Mouse (Mus musculus) lung, postnatal 4 days (tissue): ENCODE measurements around the gene Dand5.
"Not testable (repeated sequence)": the region's sequence is repeated elsewhere in the genome, so short reads cannot be mapped to it uniquely, and the experiment has no call there.

Experiments
- DNase-seq, 2 experiments: peaks; one replicate each; pipeline ENCODE4 v3.0.0; 2021

Gene Dand5

DNA sequence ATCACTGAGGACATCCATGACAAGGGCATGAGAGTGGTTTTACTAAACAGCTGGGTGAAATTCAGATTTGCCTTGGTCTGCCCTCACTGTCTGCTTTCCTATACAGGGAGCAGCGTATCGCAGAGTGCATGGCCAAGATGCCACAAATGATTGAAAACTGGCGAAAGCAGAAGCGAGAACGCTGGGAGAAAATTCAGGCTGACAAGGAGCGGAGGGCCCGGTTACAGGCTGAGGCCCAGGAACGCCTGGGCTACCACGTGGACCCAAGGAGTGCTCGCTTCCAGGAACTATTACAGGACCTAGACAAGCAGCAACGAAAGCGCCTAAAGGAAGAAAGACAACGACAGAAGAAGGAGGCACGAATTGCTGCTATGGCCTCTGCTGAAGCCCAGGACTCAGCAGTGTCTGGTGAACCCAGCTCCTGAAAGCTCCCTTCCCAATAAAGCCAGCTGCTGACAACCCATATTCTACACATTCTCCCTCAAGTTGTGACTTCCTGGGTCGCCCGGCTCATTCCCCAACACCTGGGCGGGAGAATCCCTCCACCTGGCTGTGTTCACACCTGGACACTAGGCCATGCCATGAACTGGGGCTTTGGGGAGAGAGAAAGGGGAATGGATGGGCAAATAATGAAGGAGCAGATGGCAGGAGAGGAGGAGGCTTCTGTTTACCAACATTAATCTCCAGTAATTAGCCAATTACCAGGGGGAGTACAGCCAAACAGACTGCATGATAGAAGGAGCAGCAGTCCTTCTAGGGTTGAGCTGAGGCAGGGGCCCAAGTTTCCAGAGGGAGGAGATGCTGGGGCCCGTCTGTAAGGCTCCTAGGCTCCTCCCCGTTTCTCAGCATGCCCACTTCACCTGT lies 11.6 kb upstream of the Dand5 start:
- no peak for DNase-seq

DNA sequence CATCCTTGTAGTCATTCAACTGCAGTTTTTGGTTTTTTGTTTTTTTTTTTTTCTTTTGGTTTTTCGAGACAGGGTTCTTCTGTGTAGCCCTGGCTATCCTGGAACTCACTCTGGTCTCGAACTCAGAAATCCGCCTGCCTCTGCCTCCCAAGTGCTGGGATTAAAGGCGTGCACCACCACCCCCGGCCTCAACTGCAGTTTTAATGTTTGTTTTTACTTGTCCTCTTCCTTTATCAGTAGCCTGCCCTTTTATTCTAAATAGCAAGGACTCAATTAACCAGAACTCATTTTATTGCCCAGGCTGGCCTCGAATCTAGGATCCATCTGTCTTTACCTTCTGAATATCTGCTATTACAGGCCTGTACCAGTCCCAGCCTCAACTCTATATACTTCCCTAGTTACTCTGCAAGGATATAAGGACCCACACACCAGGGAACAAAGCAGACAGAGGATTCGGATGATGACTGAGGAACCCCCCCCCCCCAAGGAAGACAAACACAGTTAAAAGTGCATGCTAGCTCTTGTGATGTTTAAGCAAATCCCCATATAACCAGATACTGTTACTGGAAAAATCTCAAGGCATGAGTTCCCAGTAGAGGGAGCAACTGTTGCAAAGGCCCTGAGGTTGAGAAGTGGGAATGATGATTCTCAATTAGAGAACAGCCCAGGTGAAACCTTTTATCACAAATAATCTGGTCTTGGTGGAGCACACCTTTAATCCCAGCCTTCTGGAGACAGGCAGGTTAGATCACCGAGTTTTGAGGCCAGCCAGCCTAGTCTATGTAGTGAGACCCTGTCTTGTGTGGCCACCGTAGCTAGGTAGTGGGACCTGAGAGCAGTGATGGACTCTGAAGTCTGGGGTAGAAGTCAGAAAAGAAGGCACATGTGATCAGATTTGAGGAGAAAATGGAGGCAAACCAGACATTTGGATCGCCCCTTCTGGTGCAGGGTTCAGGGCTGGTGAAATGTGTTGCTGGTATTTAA lies 10.4 kb upstream of the Dand5 start:
- DNase-seq: no peak

DNA sequence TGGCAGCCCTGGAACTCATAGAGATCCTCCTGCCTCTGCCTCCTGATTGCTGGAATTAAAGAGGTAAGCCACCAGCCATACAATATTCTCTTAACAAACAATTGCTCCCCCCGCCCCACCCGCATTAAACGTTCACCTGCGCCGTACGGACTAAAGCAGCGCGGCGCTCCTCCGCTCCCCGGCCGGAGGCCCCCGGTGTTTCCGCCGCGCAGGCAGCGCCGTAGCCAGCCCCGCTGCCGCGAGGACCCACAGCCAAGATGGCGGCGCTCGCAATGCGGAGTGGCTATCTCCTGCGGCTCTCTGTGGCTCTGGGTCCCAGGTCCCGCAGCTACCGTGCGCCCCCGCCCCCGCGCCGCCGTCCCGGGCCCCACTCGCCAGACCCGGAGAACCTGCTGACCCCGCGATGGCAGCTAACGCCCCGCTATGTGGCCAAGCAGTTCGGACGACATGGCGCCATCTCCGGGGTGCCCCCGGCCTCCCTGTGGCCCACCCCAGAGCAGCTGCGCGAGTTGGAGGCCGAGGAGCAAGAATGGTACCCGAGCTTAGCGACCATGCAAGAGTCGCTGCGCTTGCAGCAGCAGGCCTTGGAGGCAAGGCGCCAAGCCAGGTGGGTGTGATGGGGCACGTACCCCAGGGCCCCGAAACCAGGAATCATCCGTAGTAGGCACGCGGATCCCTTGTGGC lies 9.6 kb upstream of the Dand5 start:
- DNase-seq: peak; percentile 86

DNA sequence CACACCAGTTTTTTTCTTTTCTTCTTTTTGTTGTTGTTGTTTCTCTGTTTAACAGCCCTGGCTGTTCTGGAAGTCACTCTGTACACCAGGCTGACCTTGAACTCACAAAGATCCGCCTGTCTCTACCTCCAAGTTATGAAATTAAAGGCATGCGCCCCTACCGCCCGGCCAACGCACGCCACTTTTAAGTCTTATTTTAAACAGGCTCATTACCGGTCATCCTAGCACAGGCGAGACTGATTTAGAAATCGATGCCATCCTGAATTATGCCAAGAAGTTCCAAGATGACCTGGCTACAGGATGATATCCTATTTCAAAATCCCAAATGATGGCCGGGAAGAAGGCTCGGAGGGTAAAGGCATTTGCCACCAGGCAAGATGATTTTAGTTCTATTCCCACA lies 8.9 kb upstream of the Dand5 start, which contains the start of gene Gadd45gip1:
Gadd45gip1 (plus strand) TSS at position 33 of the 400 bp plus-strand sequence.
- peak in 1 of 2 experiments; percentile 42 for DNase-seq

DNA sequence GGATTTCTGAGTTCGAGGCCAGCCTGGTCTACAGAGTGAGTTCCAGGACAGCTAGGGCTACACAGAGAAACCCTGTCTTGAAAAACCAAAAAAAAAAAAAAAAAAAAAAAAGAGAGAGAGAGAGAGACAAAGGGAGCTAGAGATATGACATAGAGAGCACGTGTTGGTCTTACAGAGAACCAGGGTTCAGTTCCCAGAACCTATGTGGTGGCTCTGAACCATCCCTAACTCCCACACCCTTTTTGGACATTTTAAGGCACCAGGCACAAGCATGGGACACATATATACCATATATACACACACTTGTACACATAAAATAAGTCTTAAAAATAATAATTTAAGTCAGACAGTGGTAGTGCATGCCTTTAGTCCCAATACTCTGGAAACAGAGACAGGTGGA lies 3.9 kb upstream of the Dand5 start:
- not testable (repeated sequence) for DNase-seq

DNA sequence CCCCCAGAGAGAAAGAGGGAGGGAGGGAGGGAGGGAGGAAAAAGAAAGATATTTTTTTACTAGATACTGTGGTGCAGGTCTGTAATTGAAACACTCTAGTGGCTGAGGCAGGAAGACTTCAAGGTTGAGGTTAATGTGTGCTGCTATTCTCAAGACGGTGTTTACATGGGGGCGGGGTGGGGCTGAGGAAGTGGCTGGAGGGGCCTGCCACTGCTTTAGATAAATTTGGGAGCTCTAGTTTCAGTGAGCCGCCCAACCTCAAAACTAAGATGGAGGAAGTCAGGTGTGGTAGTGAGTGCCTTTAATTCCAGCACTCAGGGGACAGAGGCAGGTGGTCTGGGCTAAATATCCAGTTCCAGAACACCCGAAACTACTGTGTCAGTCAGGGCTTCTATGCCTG lies 3.0 kb upstream of the Dand5 start:
- DNase-seq: no peak

DNA sequence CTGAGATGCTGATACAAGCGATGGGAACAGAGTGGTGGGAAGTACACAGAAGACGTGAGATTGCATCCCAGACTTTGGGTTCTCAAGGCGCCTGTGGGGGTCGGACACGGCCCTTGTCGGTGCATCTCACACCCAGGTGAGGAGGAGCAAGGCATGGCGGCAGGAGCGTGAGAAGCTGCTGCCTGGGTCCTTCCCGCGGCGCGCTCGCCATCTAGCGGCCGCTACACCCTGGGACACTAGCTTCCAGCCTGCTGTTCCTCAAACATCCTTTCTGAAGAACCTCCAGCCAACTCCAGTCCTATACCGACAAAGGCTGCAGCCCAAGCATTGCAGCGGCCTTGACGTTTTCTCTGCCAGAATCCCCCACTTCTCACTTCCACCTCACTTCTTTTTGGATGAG lies 1.0 kb upstream of the Dand5 start:
- peak; percentile 70 to 73 for DNase-seq

DNA sequence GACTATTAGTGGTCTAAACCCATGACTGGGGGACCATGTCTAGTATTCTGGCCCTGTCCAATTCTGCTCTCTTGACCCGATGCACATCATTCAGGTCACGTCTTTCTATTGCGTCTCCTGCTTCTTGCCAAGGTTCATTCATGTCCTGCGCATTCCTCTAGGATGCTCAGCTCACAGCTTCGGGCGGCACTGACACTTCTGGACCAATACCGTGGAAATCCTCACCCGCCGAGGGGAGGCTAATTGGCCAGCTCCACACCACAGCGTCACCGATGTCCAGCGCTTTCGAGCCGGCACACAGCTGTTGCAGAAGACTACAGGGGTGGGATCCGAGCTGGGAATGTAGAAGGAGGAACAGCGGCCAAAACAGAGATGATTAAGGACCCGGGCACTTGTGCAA lies 6.5 kb downstream of the Dand5 start:
- DNase-seq: no peak

DNA sequence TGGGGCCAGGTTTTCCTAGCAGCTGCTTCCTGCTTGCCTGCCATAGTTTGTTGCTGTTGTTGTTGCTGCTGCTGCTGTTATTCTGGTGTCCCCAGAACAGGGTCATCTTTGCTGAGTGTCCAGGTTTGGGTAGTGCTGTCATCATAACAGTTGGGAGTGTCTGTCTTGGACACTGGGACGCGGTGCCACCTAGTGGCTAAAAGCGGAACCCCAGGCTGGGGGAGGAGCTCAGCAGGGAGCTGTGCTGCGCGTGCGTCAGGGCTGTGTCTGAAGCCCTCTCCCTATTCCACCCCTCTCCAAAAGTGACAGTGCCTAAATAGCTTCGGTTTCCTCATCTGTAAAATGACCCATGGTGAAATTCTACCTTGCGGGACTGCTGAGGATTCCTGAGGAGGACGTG lies 7.1 kb downstream of the Dand5 start:
- DNase-seq: peak; percentile 93 to 97

DNA sequence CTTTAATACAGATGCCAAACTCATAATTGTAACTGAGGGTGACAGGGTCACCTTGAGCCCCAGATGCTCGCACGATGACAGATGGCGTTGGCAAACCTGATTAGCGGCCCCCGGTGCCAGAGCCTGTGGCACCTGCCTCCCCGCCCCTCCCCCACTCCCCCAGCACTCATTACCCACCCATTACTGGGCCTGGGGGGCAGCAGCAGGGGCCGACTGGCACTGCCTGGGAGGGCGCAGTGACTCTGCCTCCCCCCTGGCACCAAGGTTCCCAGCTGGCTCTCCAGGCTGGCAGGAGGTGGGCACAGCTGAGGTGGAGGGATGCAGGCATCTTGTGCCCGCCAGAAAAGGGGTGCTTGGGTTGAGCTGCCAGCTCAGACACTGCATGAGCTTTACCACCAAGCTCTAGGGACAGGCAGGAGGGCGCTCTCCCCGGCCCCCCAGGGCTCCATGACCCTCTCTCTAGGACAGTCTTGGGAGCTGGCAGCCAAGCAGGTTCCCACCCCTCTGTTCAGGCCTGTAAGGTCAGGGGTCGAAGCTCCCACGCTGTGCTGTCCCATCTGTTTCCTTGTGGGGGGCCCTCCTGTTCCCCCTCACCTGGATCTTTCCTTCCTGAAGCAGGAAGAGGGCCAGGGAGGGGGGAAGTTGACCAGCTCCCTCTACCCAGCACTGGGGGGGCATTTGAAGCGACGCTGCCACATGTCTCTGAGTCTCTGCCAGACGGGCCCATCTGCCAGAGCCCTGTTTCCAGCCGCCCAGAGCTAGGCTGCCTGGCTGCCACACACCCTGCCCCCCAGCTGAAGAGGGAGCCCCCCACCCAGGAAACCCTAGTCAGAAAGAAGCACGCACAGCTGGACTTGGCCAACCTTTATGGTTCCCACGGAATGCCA lies 7.8 kb downstream of the Dand5 start:
- DNase-seq: no peak

DNA sequence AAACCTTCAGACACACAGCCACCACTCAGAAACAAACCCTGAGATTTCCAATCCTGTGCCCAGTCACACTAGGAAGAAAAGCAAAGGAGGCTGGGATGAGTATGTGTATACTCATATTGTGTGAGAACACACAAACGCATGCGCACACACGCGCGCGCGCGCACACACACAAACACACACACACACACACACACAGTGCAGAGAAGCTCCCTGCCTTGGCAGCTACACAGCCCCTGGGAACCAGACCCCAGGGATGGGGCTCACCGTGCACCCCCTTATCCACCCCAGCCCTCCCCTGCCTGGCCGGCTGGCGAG lies 8.4 kb downstream of the Dand5 start:
- no peak for DNase-seq

DNA sequence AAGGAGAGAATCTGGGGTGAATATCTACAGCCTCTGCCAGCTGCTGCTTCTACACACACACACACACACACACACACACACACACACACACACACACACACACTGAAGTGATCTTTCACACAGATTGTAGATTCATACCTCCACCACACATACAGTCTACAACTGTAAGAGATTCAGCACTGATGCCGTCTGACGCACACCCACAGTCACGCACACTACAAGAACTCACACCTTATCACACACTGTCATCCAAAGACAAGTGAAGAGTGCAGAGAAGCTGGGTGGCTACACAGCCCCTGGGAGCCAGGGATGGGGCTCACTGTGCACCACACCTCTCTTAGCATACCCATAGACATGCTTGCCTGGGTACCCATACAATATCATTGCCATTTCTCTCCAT lies 8.8 kb downstream of the Dand5 start:
- no peak for DNase-seq

DNA sequence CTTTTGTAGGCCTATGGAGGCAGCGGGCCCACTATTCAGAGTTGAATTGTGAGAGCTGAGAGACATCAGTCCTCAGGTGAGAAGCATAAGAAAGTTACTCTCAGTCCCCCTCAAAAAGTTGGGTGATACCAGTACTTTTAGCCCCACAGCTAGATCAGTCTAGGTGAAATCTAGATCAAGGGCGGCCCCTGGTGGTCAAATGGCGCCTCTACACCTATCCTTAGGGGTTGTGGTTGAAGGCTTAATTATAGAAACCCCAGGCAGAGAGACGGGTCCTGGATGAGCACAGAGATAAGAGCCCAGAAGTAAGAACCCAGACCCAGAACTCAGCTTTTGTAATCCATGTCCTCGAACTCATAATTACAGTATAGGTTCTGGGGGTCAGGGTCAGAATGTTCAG lies 9.6 kb downstream of the Dand5 start:
- DNase-seq: peak; percentile 77 to 86

DNA sequence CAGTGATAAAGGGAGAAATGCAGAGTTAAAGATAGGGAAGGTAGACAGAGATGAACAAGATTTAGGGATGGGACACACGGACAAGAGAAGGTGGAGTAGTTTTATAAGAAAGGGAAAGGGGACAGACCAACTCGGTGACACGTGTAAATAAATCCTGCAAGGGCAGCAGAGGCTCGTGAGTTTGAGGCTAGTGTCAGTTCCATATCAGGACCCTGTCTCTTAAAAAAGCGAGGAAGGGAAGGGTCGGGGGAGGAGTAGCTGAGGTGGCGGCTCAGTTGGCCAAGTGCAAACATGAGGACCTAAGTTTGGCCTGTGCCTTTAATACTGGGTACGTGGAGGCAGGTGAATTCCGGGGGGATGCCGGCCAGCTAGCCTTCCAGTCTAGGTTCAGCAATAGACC lies 11.3 kb downstream of the Dand5 start:
- DNase-seq: no peak

DNA sequence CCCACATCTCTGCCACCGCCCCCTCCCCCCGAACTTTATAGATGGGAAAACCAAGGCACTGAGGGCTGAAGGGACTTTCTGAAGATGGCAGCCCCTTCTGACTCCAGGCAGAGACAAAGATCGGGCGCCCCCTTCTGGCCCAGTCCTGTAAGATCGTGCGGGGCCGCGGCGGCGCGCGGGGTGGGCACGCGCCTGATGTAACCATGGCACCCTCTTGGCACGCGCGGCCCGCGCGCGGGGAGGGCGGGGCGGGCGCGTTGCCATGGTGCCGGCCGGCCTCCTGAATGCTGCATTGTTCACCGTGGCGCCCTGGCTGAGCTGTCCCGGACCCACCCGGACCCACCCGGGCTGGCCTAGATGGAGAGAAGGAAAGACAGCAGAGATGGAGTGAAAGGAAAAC lies 11.7 kb downstream of the Dand5 start:
- DNase-seq: peak; percentile 95 to 97

DNA sequence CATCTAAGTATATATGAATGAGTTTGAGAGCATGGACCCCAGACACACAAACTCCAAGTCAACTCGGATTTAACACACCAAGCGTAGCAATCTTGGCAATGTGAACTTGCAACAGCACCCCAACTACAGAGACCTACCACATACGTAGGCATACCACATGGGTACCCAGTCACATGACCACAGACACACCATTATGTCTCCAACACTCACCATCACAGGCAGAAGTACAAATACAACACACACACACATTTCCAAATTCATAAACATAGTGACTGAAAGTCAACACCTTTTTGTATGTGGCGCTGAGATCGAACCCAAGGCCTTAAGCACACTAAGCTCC lies 12.7 kb downstream of the Dand5 start:
- no peak for DNase-seq

DNA sequence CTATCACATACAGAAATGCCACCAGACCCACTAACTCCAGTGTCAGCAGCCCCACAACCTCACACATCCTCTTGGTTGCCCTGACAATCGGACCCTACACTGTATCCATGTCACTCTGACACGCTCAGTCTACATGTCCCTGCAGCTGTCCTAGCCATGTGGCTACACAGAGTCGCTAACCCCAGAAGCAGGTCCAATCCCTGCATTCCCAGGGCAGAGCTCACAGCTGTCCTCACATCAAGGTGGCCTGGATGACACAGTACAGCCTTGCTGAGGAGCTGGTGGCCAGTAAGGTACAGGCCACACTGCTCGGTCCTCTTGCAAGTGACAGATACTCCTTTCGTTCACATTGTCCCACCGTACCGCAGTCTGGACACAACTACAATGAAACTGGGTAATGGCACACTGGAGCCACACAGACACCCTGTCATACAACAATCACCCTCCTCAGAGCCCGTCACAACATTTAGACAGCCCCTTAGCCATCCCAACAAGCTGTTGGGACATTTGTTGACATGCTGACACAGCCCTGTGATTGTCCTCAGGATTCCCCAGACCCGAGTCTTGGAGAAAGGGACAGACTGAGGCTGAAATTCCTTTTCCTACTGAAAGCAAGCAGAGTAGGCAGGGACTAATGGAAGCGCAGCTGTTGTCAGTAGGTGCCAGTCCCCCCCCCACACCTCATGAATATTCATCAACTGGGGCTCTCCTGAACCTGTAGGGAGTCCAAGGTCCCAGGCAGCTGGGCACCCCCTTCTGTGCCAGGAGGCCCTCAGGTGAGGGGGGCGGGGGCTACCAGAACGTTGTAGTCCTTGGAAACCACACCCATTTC lies 13.3 kb downstream of the Dand5 start:
- DNase-seq: no peak

DNA sequence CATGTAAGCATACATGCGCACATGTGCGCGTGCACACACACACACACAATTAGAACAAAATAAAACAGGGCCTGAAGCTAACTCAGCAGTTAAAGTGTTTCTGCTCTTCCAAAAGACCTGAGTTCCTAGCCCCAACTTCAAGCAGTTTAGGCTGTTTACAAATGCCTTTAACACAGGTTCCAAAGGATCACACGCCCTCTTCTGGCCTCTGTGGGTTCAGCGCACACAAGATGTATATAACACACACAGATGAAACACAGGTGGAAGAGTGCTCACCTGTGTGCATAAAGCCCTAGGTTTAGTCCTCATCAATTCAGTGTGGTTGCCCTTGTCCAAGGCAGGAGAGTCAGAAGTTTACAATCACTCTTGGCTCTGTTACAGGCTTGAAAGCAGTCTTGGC lies 16.6 kb downstream of the Dand5 start:
- no peak for DNase-seq

DNA sequence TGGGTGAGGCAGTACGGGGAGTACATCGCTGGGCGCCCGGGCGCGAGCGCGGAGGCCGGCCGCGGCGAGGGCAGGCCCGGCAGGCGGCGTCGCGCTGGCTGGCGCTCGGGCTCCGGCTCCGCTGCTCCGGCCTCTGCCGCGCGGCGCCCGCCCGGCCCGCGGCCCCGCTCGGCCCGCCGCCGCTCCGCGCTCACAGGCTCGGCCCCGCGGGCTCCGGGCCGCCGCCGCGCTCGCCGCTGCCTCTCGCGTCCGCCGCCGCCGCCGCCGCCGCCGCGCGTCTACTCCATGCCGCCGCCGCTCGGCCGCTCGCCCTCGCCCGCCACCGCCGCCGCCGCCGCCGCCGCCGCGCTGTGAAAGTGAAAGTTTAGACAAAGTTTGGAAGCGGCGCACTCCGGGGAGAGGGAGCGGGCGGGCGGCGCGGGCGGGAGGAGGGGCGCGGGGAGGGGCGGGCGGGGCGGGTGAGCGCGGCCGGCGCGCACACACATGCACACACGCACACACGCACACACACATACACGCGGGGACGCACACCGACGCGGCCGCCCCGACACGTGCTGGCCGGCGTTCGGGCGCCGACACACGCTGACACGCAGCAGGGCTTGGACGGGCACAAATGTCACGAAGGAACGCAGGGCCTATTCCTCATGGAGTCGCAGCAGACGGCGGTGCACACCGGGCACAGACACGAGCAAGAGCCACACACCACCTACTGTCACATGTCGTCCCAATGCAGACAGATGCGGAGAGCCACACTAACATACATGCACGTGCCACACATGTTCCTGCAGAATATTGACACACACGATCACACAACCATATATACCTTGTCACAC lies 22.4 kb downstream of the Dand5 start, which contains the start of gene Nfix:
Nfix (minus strand) TSS at position 346 of the 833 bp plus-strand sequence.
- peak; percentile 82 to 85 for DNase-seq
